Mouse (Mus musculus): ENCODE measurements around the gene Nav1. TPM values are rescaled to one million over a fixed set of nuclear protein-coding genes. Genes with fewer than 3 reads are reported as not detected.

Nav1 gene
- polyA plus RNA-seq, 1 experiment = 18.0 TPM

GRCm38 (mm10) chr1:135615715-135616641, 8.9 kb upstream of the Nav1 start:
- no peak for DNase-seq (ENCODE audit: low read depth)

- no peak for DNase-seq (ENCODE audit: low read depth)
Observed at GRCm38 (mm10) chr1:135609621-135610020, 2.5 kb upstream of the Nav1 start.

DNA sequence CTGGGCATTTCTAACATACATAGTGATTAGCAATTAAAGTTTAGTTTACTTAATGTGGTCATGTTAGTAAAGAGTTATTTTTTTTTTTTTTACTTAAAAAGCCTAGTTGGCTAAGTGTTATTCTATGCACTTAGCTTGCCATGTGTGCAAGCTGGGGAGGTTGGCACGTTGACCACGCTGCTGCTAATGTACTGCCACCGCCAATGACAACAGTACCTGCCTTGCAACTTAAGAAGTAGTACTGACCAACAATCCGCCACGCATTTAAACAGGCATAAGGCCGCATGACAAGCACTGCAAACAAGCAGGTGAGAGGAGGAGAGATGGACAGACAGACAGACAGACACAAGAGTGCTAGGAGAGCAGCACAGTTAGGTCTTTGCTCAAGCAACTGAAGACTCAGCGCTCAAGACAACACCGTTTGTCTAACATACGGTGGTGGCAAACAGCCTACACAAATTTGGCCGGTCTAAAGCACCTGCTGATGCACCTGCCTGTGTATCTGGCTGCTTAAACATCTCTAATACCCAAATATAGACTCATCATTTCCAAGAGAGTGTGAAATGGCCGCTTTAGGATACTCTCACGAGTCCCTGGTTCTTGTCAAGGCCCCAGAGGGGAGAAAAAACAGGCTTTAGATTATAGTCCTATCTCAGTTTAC, 610 bp downstream of the Nav1 start:
- no peak for DNase-seq (ENCODE audit: low read depth)

- no peak for DNase-seq (ENCODE audit: low read depth)
Observed at GRCm38 (mm10) chr1:135605530-135605929, 1.6 kb downstream of the Nav1 start.

DNA sequence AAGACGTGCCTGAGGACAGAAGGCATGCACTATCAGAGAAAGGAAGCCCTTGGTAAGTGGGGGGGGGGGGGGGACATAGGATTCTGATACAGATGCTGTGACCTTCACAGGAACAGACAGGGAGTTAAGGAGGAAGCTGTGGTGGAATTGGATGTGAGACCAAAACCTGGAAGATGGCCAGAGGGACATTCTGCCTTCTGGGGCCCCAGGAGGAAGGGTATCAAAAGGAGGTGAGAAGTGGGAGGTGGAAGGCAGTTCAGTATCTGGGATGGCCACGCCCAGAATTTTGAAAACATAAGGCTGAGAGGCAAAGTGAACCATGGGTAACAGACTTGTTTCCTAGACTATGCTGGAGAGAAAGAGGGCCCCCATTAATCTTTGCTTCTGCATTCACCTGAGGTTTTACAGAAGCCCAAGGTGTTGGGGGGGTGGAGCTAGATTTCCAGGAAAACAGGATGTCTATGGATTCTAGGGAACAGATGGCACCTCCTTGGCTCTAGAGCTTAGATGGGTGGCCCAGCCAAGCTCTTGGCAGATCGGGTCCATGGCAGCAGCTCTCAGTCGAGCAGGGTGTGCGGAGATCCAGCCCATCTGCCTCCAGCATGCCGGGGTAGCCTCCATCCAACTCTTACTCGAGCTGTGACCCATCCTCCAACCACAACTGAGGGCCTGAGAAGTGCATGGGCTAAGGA, 2.6 kb downstream of the Nav1 start:
- no peak for DNase-seq (ENCODE audit: low read depth)

GRCm38 (mm10) chr1:135603121-135603870, 3.8 kb downstream of the Nav1 start:
- DNase-seq (ENCODE audit: low read depth) = no peak

DNA sequence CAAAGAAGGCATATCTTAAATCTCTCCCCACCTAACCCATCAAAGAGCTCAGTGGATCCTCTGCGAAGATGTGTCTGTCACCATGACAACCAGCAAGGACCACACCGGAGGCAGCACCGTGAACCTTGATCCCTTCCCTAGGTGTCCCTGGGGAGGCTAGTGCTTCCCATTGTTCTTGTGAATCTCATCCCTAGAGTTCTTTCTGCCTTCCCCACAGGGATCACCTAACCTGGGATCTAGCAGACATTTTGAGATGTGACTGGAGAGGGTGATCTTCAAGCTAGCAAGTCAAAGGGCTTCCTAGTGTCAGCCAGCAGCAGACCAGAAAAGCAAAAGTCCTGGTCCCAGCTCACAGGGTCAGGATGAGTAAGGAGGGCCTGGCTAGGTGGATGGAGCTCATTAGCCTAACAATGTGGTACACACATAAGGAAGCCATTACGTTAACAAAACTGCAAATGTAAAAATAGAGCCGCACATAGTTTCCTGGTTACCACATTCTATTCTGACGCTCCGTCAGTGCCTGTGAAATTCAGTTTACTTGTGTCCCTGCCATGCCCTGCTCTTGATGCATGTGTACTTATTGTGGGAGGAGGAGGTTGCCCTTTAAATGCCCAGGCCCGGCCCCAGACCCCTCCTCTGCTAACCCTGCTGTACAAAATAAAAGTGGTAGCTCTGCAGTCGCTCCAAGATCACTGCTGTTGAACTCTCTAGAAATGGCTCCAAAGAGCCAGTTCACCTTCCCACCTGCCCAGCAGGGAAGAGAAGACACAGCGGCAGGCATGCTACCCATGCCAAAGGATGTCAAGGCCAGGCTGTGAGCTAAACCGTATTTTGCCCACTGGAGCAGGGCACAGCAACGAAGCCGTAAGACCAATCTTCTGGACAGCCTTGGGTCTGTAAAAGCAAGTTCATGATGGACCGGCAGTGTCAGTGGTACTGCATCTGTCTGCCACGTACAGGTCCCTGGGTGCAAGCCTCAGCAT, 6.8 kb downstream of the Nav1 start:
- no peak for DNase-seq (ENCODE audit: low read depth)

GRCm38 (mm10) chr1:135598251-135598879, 8.7 kb downstream of the Nav1 start:
- DNase-seq (ENCODE audit: low read depth) = no peak

- DNase-seq (ENCODE audit: low read depth) = no peak
Observed at GRCm38 (mm10) chr1:135594279-135594903, 12.7 kb downstream of the Nav1 start.

DNA sequence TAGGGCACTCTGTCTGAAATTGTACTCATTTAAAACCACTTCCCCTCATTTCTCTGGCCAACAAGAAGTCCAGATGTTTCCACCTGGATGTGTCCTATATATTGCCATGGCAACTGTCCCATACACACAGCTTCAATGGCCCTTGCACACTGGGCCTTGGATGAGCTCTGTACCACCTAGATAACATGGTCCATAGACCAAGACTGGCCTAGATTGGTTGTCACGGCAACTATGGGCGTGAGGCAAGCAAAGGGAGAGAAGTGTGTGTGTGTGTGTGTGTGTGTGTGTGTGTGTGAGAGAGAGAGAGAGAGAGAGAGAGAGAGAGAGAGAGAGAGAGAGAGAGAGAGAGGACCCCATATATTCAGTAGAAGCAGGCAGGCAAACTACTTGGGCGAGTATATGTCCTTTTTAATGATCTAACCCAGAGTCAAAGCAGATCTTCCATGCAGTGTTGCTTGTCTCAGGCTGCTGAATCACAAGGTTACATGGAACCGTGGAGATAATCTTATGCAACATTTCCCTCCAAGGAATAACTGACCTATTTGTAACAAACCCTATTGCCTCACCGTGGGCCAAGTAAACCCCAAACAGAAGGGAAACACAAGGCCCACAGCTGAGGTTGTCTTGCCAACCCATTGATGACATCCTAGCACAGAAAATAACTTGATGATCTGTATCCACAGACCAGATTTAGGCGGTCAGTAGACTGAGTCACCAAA, 13.4 kb downstream of the Nav1 start:
- peak; percentile 16 for DNase-seq (ENCODE audit: low read depth)

DNA sequence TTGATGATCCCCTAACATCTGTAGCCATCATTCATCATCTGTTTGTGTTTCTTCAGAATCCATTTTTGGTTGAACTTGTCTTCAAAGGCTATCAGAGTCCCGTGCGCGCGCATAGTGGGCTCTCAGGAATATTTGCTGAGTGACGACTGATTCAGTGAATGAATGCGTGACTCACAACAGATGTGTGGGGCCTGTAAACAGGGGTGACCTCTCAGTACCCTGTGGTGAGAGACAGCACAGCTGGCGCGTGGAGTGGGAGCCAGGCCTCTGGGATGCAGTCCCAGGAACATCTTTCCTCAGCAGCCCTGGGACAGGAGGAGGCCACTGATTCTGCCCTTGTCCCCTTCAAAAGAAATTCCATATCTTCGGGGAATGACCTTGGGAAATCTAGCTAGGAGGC, 16.3 kb downstream of the Nav1 start:
- DNase-seq (ENCODE audit: low read depth) = no peak

DNA sequence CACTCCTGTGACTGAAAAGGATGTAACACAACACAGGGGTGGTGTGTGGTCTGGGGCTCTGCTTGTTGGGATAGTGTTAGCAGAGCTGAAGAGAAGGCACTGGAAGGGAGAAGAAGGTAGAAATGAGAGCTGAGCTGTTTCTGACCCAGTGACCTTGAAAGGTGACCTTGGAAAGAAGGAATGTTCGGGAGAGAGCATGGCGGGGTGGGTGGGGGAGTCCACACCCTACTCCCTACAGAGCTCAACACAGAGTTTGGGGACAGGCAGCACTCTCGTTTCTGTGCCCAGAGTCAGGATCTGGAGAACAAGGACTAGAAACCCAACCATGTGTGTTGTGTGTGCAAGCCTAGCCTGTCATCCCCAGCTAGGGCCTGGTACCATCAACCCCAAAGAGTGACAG, 18.1 kb downstream of the Nav1 start:
- DNase-seq (ENCODE audit: low read depth) = no peak

GRCm38 (mm10) chr1:135586903-135587302, 20.2 kb downstream of the Nav1 start:
- DNase-seq (ENCODE audit: low read depth) = no peak

DNA sequence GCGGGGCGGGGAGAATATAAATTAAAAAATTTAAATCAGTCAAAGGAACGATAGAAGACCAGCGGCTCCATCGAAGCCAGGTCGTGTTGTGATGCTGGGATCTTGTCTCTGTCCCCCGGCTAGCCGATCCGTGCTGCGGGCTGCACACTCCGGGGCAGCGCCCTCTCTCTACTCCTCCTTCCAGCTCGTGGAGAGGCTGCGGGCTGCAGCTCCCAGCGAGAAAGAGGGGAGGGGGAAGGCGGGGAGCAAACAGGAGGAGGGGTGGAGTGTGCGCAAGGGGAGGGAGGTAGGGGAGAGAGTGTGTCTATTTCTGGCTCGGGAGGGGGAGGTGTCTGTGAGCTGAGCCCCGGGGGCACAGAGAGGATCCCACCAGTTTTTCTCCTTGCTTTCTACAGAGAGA, 21.5 kb downstream of the Nav1 start:
- DNase-seq (ENCODE audit: low read depth) = no peak

- no peak for DNase-seq (ENCODE audit: low read depth)
Observed at GRCm38 (mm10) chr1:135584587-135585541, 22.2 kb downstream of the Nav1 start.

GRCm38 (mm10) chr1:135583678-135584515, 23.2 kb downstream of the Nav1 start:
- no peak for DNase-seq (ENCODE audit: low read depth)

Measured in gonadal fat pad, adult 2 months (tissue).